Mouse (Mus musculus): Measurements from ENCODE around the gene Casz1.

DNA sequence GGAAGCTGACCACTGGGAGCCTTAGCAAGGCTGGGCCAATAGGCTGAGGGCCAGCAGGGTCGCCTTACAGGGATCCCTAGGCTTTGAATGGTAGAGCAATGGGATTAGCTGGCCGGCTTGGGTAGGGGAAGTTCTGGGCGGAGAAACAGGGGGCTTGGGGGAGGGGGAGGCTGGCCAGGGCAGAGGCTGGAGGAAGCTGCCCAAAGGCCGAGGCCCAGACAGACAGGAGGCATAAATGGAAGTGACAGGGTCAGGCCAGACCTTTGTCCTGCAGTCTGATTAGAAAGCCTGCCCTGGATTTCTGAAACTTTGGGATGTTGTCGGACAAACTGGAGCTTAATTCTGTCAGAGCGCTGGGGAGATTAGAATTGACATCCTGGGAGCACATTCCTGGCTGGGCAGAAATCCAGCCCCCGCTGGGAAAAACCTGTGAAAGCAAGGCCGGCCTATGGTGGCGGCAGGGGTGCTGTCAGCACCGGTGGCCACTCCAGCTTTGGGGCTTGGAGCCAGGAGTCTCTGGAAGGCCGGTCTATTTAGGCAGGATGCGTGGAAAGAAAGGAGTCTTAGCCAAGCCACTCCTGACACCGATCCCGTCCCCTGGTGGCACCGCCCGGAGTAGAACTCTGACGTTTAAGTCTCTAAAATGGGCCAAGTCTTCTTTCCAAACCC lies 76.9 kb downstream of the Casz1 start:
- TF ChIP-seq CTCF (conservative IDR thresholded peaks at IDR 0.05; ENCODE audit: insufficient read depth, insufficient read length, low read depth, low read length), result no peak
- no peak for TF ChIP-seq POLR2A (IDR thresholded peaks at IDR 0.05; ENCODE audit: low read depth, low read length)
